Mouse (Mus musculus): ENCODE measurements at regions not wholly inside any gene's neighbourhood (a gene's known extent, or its start where the extent isn't known, plus 50 kb on each side); places are given as distances from the start of the nearest gene placed in this dataset.

DNA sequence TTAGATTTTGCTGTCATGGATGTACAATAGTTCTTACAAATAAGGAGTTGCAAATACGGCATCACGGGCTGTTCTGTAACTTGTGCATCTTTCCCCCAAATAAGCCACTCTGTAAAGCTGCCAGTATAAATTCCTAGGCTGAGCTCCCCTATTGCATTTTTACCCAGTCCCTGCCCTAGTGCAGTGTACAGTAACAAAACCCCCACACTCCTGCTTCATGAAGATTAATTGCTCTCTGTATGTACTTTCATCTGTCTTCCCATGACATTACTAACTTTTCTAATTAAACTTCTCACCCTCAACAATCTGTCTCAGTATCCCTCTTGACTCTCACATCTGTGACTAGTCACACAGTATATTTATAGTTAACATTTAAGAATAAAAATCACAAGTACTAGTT, 73.4 kb downstream of the Tm4sf1 start:
- no peak for ATAC-seq

DNA sequence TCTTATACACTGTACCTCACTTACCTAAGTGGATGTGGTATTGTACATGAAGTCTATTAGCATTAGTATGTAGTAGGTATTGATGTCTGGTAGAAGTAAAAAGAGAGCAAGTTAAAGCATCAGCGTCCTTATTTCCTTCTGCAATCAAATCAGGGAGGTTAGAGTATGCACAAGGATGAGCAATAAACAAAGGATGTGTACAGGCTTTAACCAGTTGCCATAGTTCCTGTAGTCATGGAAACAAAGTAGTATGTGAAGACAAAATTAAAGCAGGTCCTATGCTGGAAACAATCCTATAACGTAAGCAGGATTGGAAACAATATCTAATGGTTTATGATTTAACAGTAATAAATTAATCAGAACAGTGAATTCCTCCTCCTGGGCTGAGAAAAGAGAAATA, 78.0 kb downstream of the Tm4sf1 start:
- ATAC-seq: no peak
- Histone ChIP-seq H3K27me3 (no peaks in the 10 kb centered on the region), H3K9me3 (no peaks in the 10 kb centered on the region), H3K36me3 (no peaks in the 10 kb centered on the region), H3K9ac (replicated peaks) (no peak overlapping the region), H3K4me1 (replicated peaks) (no peaks in the 10 kb centered on the region), H3K4me3 (replicated peaks) (no peak overlapping the region), H3K27ac (no peak overlapping the region), H3K4me2 (replicated peaks) (no peak overlapping the region)
- 47% methylated on average over 2 of the region's 2 CpGs for WGBS

More for the DNA sequence above, 73.4 kb downstream of the Tm4sf1 start:
- Histone ChIP-seq H3K4me2 (replicated peaks) (no peak overlapping the region), H3K9ac (replicated peaks) (no peak overlapping the region), H3K9me3 (no peaks in the 10 kb centered on the region), H3K27me3 (no peaks in the 10 kb centered on the region), H3K27ac (no peak overlapping the region), H3K4me3 (replicated peaks) (no peak overlapping the region), H3K36me3 (no peaks in the 10 kb centered on the region), H3K4me1 (replicated peaks) (no peaks in the 10 kb centered on the region)
- WGBS: 89% methylated on average over 2 of the region's 2 CpGs

DNA sequence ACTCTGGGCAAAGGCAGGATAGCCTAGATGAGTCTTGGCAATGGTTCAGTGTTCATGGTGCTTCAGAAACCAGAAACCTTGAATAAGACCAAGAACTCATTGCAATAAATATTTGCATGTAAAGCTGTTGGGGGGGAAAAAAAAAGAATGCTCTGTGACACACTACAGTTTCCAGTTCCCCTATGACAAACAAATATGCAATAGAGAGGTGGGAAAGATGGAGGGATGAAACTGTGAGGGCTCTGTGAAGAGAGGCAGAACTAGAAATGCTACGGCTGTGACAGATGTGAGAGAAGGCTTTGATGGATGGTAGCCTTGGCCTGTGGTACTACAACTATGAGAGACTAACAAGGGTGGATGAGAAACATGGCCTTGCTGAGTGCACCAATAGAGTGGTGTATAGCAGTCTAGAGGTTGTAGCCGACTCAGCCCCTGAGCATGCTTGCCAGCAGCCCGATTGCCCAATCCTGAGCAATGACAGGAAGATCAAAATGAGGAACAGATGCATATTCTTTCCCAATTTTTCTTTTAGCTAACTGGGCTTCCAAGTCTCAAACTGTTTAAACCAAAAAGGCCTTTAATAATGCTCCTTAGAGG, 79.4 kb downstream of the Tm4sf1 start:
- H3K9me3 ChIP-seq: no peaks in the 10 kb centered on the region
- 91% methylated on average over 3 of the region's 3 CpGs for WGBS
- H3K36me3 ChIP-seq: no peaks in the 10 kb centered on the region
- H3K4me1 ChIP-seq (replicated peaks): no peaks in the 10 kb centered on the region
- H3K4me3 ChIP-seq (replicated peaks): no peak overlapping the region
- no peaks in the 10 kb centered on the region for H3K27me3 ChIP-seq
- ATAC-seq: no peak
- no peak overlapping the region for H3K9ac ChIP-seq (replicated peaks)
- no peak overlapping the region for H3K27ac ChIP-seq
- H3K4me2 ChIP-seq (replicated peaks): no peak overlapping the region

DNA sequence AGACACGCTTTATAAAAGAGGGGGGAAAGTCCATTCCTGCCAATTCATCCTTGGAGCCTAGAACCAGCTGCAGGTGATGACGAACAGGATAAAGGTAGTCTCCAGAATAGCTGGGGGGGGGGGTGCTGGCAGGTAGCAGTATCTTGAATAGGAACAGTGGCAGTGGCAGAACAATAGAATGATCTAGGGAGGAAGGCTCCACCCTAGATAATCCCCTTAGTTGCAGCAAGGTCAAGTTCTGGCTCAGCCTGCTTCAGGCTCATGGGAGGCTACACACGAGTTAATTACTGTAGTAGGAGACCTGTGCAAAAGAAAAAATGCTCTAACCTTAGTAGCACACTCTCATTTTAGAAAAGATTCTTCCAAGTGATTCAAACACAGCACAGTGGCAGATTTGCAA, 83.4 kb downstream of the Tm4sf1 start:
- no peaks in the 10 kb centered on the region for H3K9me3 ChIP-seq
- H3K36me3 ChIP-seq: no peaks in the 10 kb centered on the region
- no peak overlapping the region for H3K27ac ChIP-seq
- no peak overlapping the region for H3K4me2 ChIP-seq (replicated peaks)
- ATAC-seq: no peak
- no peaks in the 10 kb centered on the region for H3K4me1 ChIP-seq (replicated peaks)
- no peak overlapping the region for H3K9ac ChIP-seq (replicated peaks)
- H3K4me3 ChIP-seq (replicated peaks): no peak overlapping the region
- WGBS: 51% methylated on average over 3 of the region's 3 CpGs
- H3K27me3 ChIP-seq: no peaks in the 10 kb centered on the region

DNA sequence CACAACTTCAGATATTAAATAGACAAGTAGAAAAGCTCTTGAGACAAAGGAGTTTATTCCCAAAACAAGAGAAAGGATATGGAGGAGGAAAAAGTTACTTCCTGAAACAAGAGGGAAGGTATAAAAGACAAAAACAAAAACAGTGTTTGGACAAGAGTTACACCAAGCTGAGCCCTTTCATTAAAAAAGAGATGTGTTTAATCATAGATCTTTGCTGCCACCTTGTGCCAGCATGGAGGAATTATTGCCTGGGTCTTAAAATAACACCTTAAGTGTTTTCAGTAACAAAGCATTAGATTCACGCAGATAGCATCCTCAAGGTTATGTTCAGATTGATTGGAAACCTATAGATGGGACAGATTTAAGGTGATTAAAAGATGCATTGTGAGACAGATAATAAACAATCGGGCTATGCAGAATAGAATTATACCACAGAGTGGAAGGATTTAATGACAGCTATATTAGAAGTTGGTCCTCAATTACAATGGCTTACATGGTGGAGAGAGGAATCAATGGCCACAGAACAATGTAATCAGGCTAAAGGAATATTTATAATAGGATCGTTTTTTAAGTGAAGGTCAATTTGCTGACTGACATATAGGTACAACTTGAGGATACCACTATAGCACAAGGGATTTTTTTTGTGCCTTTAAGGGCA, 97.6 kb downstream of the Tm4sf1 start:
- peak; percentile 53 for ATAC-seq
- WGBS: 21% methylated on average over 3 of the region's 3 CpGs
- no peaks in the 10 kb centered on the region for H3K27me3 ChIP-seq
- no peaks in the 10 kb centered on the region for H3K4me1 ChIP-seq (replicated peaks)
- H3K9ac ChIP-seq (replicated peaks): no peak overlapping the region
- no peaks in the 10 kb centered on the region for H3K36me3 ChIP-seq
- H3K4me3 ChIP-seq (replicated peaks): no peak overlapping the region
- no peak overlapping the region for H3K27ac ChIP-seq
- H3K9me3 ChIP-seq: no peaks in the 10 kb centered on the region
- no peak overlapping the region for H3K4me2 ChIP-seq (replicated peaks)

DNA sequence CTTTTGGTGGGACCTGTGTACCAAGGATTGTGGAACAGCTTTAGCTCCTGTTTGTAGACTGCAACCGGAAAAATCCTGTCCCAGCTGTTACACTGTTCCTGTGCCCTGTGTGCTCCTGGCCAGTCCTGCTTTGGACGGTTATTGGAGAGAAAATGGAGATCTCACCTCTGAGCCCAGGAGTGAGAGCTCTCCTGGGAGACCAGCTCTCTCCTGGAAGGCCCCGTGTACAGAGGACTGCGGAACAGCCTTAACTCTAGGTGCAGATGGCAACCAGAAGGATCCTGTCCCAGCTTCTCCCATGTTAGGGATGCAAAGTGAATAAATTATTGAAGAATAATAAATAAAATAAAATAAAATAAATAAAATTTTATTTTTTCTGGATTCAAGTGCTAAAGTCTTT, 98.4 kb downstream of the Tm4sf1 start:
- ATAC-seq: 0 out of 2 replicates have a peak, but pooled peaks have one; percentile 34
- no peak overlapping the region for H3K4me2 ChIP-seq (replicated peaks)
- H3K9me3 ChIP-seq: no peaks in the 10 kb centered on the region
- no peaks in the 10 kb centered on the region for H3K4me1 ChIP-seq (replicated peaks)
- H3K27ac ChIP-seq: no peak overlapping the region
- no peak overlapping the region for H3K9ac ChIP-seq (replicated peaks)
- no peak overlapping the region for H3K4me3 ChIP-seq (replicated peaks)
- H3K27me3 ChIP-seq: no peaks in the 10 kb centered on the region
- WGBS: 75% methylated on average over 4 of the region's 4 CpGs
- no peaks in the 10 kb centered on the region for H3K36me3 ChIP-seq

DNA sequence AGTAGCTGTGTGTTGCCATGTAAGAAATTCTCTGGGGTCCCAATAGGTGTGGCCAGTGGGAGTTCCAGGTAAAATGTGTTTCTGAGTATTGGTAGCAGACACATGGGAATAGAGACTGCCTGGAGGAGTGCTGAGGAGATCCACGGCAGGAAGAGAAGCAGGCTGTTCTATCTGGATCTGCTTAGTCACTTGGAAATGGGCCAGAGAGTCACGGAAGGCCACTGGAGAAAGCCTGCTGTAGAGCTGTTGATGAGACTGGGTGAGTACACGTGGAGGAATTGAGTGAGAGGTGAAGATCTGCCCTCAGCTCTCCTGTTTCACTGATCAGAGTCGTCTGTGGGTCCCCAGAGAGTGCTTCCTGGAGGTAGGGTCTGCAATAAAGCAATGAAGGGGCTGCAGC, 120.2 kb downstream of the Tm4sf1 start:
- H3K27me3 ChIP-seq: no peaks in the 10 kb centered on the region
- H3K36me3 ChIP-seq: no peaks in the 10 kb centered on the region
- no peak overlapping the region for H3K4me3 ChIP-seq (replicated peaks)
- no peak overlapping the region for H3K27ac ChIP-seq
- no peak for ATAC-seq
- no peaks in the 10 kb centered on the region for H3K9me3 ChIP-seq
- H3K4me2 ChIP-seq (replicated peaks): no peak overlapping the region
- no peaks in the 10 kb centered on the region for H3K4me1 ChIP-seq (replicated peaks)
- WGBS: 77% methylated on average over 4 of the region's 4 CpGs
- H3K9ac ChIP-seq (replicated peaks): no peak overlapping the region

DNA sequence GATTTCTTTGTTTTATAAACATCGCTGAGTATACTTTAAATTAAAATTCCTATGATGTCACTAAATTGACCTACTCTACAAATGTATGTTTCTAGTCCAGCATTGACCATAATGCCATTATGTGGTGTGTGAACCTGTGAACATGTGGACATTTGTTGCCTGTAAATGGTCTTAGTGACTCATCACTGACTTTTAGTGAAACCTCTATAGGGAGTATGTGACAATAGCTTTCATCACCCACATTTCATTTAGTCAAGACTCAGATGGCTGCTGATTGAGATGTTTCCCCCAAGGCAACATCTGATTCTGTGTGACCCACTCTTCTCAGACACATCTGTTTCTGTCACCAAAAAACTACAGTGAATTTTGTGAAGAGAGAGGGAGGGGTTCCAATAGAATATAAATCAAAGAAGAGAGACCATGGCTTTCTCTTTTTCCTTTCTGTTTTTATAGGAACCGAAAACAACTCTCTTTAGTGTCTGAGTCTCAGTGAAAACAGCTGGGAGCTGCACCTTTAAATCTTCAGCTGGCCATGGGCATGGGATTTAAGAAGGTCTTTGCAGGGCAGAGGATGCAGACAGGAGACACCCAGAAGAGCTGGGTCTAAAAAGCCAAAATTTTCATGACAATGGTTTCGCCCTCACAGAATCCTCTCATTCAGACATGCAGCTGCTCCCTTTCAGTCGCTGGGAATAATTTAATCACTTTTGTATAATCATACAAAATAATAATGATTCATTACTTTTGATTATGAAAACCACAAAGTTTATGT, 148.4 kb downstream of the Tm4sf1 start:
- Histone ChIP-seq H3K9ac (replicated peaks) (no peak overlapping the region), H3K27ac (peak overlapping the region; percentile 67), H3K9me3 (no peaks in the 10 kb centered on the region), H3K4me1 (replicated peaks) (peaks cover 6% of the 10 kb centered on the region), H3K4me3 (replicated peaks) (no peak overlapping the region), H3K4me2 (replicated peaks) (no peak overlapping the region), H3K27me3 (no peaks in the 10 kb centered on the region), H3K36me3 (no peaks in the 10 kb centered on the region)
- WGBS: 31% methylated on average over 4 of the region's 4 CpGs
- no peak for ATAC-seq

DNA sequence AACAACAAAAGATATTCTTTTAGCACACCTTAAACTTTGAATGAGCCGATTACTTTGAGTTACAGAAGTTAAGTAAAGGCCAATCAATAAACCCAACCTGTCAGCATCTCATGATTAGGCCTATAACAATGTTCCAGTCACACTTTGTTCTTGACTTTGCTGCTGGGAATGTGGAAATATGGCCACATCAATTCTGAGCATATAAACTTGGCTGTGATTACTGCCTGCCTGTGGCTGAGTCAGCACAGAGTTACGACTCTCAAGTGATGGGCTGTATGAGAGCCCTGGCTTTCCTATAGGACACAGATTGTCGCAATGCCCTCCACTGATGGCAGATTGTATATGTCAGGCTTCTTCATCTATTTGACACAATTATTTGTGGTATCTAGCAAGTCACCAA, 152.6 kb downstream of the Tm4sf1 start:
- no peaks in the 10 kb centered on the region for H3K9me3 ChIP-seq
- no peak overlapping the region for H3K4me3 ChIP-seq (replicated peaks)
- no peak for ATAC-seq
- H3K27ac ChIP-seq: no peak overlapping the region
- no peaks in the 10 kb centered on the region for H3K36me3 ChIP-seq
- peaks cover 6% of the 10 kb centered on the region for H3K4me1 ChIP-seq (replicated peaks)
- no peaks in the 10 kb centered on the region for H3K27me3 ChIP-seq
- 86% methylated on average over 3 of the region's 3 CpGs for WGBS
- no peak overlapping the region for H3K4me2 ChIP-seq (replicated peaks)
- no peak overlapping the region for H3K9ac ChIP-seq (replicated peaks)

DNA sequence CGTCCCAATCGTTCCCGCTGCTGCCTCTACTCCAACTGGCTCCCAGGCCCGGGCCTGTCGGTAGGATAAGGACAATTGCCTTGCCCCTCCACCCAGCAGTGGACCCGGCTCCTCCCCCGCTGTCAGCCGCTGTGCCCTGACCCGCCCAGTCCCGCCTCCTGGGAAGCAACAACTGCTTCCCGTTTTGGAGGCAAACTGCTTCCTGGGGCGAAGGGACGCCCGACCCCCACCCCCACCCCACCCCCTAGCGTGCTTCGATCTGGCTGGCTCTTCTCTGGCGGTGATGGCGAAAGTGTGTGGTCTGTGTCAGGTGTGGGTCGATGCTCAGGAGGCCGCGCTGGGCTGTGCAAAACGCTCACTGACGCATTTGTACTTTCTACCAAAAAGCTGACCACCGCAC, 164.9 kb downstream of the Tm4sf1 start:
- H3K9me3 ChIP-seq: no peaks in the 10 kb centered on the region; the same call in 1 of the 2 replicates
- no peaks in the 10 kb centered on the region for H3K4me1 ChIP-seq (replicated peaks)
- H3K36me3 ChIP-seq: no peaks in the 10 kb centered on the region
- no peak overlapping the region; the same call in 1 of the 2 replicates for H3K9ac ChIP-seq (replicated peaks)
- no peaks in the 10 kb centered on the region for H3K27me3 ChIP-seq
- H3K27ac ChIP-seq: no peak overlapping the region
- peak overlapping the region; percentile 34 for H3K4me3 ChIP-seq (replicated peaks)
- H3K4me2 ChIP-seq (replicated peaks): peak overlapping the region; percentile 53
- WGBS: 28% methylated on average over 24 of the region's 24 CpGs
- ATAC-seq: peak; percentile 86

DNA sequence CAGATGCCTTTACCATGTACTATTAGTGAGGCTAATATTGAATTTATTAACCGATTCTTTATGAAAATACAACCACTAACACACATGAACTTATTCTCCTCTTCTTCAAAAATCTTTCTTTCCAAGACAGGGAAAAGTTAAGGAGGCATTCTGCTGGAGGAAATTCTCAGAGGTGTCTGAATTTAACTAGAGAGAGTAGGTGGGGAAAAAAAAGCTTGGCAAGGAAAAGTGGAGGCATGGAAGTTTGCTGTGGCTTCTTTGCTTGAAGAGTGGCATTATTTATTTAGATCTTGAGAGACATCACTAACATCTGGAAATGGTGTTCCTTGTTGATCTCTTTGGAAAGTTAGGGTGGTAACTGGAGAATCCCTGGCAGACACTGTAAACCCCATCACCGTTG, 173.2 kb downstream of the Tm4sf1 start:
- H3K9me3 ChIP-seq: no peaks in the 10 kb centered on the region
- no peaks in the 10 kb centered on the region for H3K36me3 ChIP-seq
- H3K9ac ChIP-seq (replicated peaks): no peak overlapping the region
- no peaks in the 10 kb centered on the region for H3K27me3 ChIP-seq
- H3K27ac ChIP-seq: no peak overlapping the region
- WGBS: 90% methylated on average over 2 of the region's 2 CpGs
- no peak overlapping the region for H3K4me3 ChIP-seq (replicated peaks)
- ATAC-seq: no peak
- H3K4me1 ChIP-seq (replicated peaks): no peaks in the 10 kb centered on the region
- H3K4me2 ChIP-seq (replicated peaks): no peak overlapping the region

DNA sequence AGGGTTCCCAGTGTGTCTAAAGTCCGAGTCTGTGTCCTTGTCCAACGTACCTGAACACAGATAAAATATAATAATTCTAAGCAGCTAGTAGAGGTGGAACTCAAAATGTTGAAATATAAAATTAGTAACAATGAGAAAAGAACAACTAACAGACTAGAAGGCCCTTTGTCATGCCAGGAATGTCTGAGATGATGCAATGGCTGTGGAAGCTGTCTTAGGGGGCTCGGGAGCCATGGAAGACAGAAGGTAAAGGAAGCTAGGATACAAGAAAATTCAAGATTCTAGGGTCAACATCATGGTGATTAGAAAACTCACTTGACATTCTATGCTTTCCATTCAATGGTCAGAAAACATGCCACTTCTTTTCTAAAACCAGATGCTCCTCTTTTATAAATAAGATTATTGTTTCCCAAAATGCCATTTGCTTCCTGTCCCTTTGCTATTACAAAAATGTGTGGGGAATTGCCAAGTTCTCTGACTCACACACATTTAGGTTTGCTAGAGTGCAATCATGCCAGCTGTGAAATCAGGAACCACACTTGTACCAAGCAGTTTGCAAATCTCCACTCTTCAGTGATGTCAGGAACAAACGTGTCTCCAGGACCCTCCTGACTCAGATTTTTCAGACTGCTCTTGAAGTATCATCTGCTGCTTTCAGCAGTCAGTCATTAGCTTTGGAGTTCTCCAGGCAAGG, 175.8 kb downstream of the Tm4sf1 start:
- no peak overlapping the region for H3K9ac ChIP-seq (replicated peaks)
- H3K4me1 ChIP-seq (replicated peaks): no peaks in the 10 kb centered on the region
- ATAC-seq: no peak
- H3K27me3 ChIP-seq: no peaks in the 10 kb centered on the region
- H3K9me3 ChIP-seq: no peaks in the 10 kb centered on the region
- no peak overlapping the region for H3K4me2 ChIP-seq (replicated peaks)
- WGBS: 82% methylated on average over 4 of the region's 4 CpGs
- no peak overlapping the region for H3K4me3 ChIP-seq (replicated peaks)
- H3K36me3 ChIP-seq: no peaks in the 10 kb centered on the region
- H3K27ac ChIP-seq: no peak overlapping the region

Measured in midbrain, embryonic 13.5 days (tissue).